Mouse (Mus musculus): ENCODE results near the gene Olfm1. TPM values are rescaled to one million over a fixed set of nuclear protein-coding genes. Genes with fewer than 3 reads are reported as not detected.

Olfm1 gene
- polyA plus RNA-seq (2015; fragmentation: Nextera tagmentation; extraction: Ambion mirVana) = 226 and 227 TPM in 2 replicates

DNA sequence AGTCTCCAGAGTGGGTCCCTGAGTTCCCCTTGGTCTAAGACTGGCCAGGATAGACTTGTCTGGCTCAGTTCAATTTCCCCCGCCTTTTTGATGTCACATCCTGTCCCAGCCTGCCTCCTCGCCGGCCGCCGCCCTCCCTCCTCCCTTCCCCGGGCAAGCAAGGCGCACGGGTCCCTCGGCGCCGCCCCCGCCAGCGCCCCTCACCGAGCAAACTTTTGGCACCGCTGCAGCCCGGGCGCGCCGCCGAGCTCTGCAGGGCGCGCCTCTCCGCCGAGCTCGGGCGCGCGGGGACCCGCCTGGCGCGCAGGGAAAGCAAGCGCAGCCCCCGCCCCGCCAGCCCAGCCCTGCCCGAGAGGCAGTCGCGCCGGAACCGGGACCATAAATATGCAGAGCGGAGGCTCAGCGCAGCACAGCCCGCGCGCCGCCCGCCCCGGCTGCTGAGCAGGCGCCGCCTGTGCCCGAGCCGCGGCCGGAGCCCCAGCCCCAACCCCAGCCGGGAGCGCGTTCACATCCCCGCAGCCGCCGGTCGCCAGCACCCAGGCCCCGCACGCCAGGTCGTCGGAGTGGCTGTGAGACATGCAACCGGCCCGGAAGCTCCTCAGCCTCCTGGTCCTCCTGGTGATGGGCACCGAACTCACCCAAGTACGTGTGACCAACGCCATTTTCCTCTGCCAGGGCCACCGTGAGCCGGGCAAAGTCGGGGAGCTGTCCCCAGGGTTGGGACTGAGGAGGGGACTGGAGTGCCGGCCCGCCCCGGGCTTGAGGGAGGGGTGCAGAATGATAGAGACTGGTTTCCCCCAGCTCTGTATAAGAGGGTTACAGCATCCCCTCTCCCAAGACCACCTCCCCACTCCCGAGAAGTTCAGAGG is at the start of gene Olfm1:
Gene Olfm1, plus strand, starts transcription at position 172 of the 869 bp plus-strand sequence.
- H3K36me3 ChIP-seq (ENCODE audit: control insufficient read depth, insufficient read depth) = no peaks in the 10 kb centered on the region
- H3K27ac ChIP-seq (ENCODE audit: low read length) = peak within 1 kb of the TSS; percentile 86
- ATAC-seq = peak; percentile 82
- H3K4me3 ChIP-seq (replicated peaks; ENCODE audit: low read length) = peak within 1 kb of the TSS; percentile 78
- no peaks in the 10 kb centered on the region for H3K27me3 ChIP-seq (replicated peaks; ENCODE audit: control insufficient read depth, insufficient read depth, low read length)
- H3K4me2 ChIP-seq (ENCODE audit: low read length) = peak within 1 kb of the TSS; percentile 70
- peaks cover 47% of the 10 kb centered on the region for H3K4me1 ChIP-seq (replicated peaks; ENCODE audit: control insufficient read depth, insufficient read depth, low read length)
- H3K9ac ChIP-seq (replicated peaks; ENCODE audit: low read depth, low read length) = peak within 1 kb of the TSS; percentile 90
- H3K9me3 ChIP-seq (ENCODE audit: control insufficient read depth, low read length) = no peaks in the 10 kb centered on the region
- under 1% methylated on average over 76 of the region's 76 CpGs for WGBS

DNA sequence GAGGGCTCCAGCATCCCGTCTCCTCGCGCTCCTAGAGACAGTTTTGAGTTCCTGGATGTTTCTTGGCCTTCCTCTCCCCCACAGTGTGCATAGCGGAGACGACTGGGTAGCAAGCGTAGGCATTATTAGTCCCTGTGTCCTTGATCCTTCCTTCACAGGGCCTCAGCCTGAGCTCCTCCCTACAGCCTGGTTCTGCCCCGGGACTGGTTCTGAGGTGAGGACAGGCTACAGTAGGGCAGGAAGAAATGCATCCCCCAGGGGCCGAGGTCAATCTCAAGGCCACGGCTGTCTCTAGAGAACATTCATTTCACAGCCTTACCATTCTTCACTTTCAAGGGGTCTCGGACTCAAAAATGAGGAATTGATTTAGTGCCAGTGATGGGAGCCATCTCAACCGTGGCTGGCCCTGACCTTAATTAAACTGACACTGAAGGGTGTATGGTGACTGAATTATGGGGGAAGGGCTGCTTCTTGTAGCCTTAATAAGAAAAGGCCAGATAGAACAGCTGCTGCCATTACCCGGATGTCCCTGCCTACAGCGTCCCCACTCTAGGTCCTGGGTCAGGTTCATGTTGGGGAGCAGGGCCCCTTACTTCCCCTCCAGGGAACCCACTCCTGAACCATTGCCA is 49.3 kb upstream of the Olfm1 start:
- no peak overlapping the region for H3K4me3 ChIP-seq (replicated peaks; ENCODE audit: low read length)
- no peak overlapping the region for H3K4me2 ChIP-seq (ENCODE audit: low read length)
- H3K9me3 ChIP-seq (ENCODE audit: control insufficient read depth, low read length) = no peaks in the 10 kb centered on the region
- H3K4me1 ChIP-seq (replicated peaks; ENCODE audit: control insufficient read depth, insufficient read depth, low read length) = 0 out of 2 replicates have a peak, but pooled peaks cover under 1% of the 10 kb centered on the region
- H3K9ac ChIP-seq (replicated peaks; ENCODE audit: low read depth, low read length) = no peak overlapping the region
- H3K36me3 ChIP-seq (ENCODE audit: control insufficient read depth, insufficient read depth) = no peaks in the 10 kb centered on the region
- WGBS = 84% methylated on average over 13 of the region's 13 CpGs
- H3K27ac ChIP-seq (ENCODE audit: low read length) = no peak overlapping the region
- no peaks in the 10 kb centered on the region for H3K27me3 ChIP-seq (replicated peaks; ENCODE audit: control insufficient read depth, insufficient read depth, low read length)
- no peak for ATAC-seq

DNA sequence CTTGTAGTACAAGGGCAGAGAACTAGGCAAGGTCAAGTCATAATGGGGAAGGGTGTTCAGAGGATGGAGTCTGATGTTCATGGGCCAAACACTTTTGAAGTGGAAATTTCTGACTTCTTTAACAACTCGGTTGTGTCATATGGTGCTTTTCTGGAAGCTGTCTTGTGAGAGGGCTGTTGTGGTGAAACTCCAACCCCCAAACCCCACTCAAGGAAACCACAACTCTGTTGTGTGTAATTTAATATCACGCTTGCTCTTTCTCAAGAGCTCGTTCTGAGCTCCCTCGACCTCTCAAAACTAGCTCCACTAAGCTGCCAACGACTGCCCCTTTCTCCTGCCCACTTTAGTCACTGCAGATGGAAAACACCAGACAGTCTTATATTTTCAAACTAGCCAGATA is 47.1 kb upstream of the Olfm1 start:
- Histone ChIP-seq H3K4me3 (replicated peaks; ENCODE audit: low read length) (no peak overlapping the region), H3K36me3 (ENCODE audit: control insufficient read depth, insufficient read depth) (no peaks in the 10 kb centered on the region), H3K9ac (replicated peaks; ENCODE audit: low read depth, low read length) (no peak overlapping the region), H3K9me3 (ENCODE audit: control insufficient read depth, low read length) (no peaks in the 10 kb centered on the region), H3K4me2 (ENCODE audit: low read length) (no peak overlapping the region), H3K27ac (ENCODE audit: low read length) (no peak overlapping the region), H3K4me1 (replicated peaks; ENCODE audit: control insufficient read depth, insufficient read depth, low read length) (no peaks in the 10 kb centered on the region), H3K27me3 (replicated peaks; ENCODE audit: control insufficient read depth, insufficient read depth, low read length) (no peaks in the 10 kb centered on the region)
- WGBS = 86% methylated on average over 5 of the region's 5 CpGs
- ATAC-seq = no peak

DNA sequence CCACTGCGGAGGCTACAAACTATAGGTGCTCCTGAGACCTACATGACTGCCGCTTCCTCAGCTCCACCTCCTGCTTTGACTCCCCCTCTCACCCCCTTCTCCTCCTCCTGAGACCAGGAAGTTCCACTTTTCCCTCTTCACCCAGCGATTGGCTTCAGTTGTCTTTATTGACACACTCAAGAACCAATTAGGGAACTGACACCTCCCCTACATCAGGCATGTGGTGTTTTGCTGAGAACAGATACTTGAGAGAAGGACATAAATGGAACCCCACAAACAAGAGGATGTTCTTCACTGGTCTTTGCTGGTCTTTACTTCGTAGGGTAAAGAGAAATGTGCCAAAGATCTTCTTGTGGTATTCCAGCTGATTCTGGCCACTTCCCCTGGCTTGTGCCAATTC is 46.6 kb upstream of the Olfm1 start:
- Histone ChIP-seq H3K27me3 (replicated peaks; ENCODE audit: control insufficient read depth, insufficient read depth, low read length) (no peaks in the 10 kb centered on the region), H3K36me3 (ENCODE audit: control insufficient read depth, insufficient read depth) (no peaks in the 10 kb centered on the region), H3K4me1 (replicated peaks; ENCODE audit: control insufficient read depth, insufficient read depth, low read length) (no peaks in the 10 kb centered on the region), H3K4me2 (ENCODE audit: low read length) (no peak overlapping the region), H3K9me3 (ENCODE audit: control insufficient read depth, low read length) (no peaks in the 10 kb centered on the region), H3K9ac (replicated peaks; ENCODE audit: low read depth, low read length) (no peak overlapping the region), H3K27ac (ENCODE audit: low read length) (no peak overlapping the region), H3K4me3 (replicated peaks; ENCODE audit: low read length) (no peak overlapping the region)
- 76% methylated on average over 4 of the region's 4 CpGs for WGBS
- no peak for ATAC-seq

DNA sequence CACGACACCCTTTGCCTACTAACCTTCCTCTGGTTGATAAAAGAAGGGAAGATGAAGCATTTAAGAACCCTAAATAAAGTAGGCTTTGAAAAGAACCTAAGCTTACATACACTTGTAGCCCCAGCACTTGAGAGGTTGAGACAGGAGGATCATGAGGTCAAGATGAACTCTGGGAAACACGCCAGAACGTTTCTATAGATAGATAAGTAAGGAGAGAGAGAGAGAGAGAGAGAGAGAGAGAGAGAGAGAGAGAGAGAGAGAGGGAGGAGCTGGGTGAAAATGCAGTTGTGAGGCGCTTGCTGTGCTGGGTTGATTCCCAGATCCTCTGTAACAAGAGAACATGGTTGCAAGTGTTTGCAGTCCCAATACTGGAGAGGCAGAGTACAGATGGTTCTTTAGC is 46.1 kb upstream of the Olfm1 start:
- ATAC-seq = no peak
- no peak overlapping the region for H3K4me2 ChIP-seq (ENCODE audit: low read length)
- H3K4me3 ChIP-seq (replicated peaks; ENCODE audit: low read length) = no peak overlapping the region
- H3K9ac ChIP-seq (replicated peaks; ENCODE audit: low read depth, low read length) = no peak overlapping the region
- H3K4me1 ChIP-seq (replicated peaks; ENCODE audit: control insufficient read depth, insufficient read depth, low read length) = no peaks in the 10 kb centered on the region
- no peaks in the 10 kb centered on the region for H3K36me3 ChIP-seq (ENCODE audit: control insufficient read depth, insufficient read depth)
- no peak overlapping the region for H3K27ac ChIP-seq (ENCODE audit: low read length)
- no peaks in the 10 kb centered on the region for H3K9me3 ChIP-seq (ENCODE audit: control insufficient read depth, low read length)
- H3K27me3 ChIP-seq (replicated peaks; ENCODE audit: control insufficient read depth, insufficient read depth, low read length) = no peaks in the 10 kb centered on the region
- WGBS = 83% methylated on average over 4 of the region's 4 CpGs

DNA sequence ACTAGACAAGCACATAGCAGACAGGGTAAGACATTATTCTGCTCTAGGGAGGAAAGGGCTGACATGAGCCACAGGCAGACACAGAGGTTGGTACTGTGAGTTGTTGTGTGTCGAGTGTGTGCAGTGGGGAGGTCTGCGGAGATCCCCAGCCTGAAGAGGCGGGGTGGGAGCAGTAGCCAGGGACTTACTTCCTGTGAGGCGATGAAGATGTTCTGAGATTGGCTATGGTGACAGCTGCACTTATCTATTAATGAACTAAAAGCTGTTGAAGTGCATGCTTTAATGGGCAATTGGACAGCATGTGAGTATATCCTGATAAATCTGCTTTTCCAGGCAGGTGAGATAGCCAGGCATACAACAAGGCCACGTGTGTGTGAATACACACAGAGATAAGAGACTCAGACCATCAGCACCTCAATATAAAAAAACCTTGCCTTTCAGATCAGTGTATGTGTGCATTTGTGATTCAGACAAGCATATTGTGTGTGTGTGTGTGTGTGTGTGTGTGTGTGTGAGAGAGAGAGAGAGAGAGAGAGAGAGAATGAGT is 45.5 kb upstream of the Olfm1 start:
- Histone ChIP-seq H3K4me2 (ENCODE audit: low read length) (no peak overlapping the region), H3K27ac (ENCODE audit: low read length) (no peak overlapping the region), H3K9me3 (ENCODE audit: control insufficient read depth, low read length) (no peaks in the 10 kb centered on the region), H3K36me3 (ENCODE audit: control insufficient read depth, insufficient read depth) (no peaks in the 10 kb centered on the region), H3K9ac (replicated peaks; ENCODE audit: low read depth, low read length) (no peak overlapping the region), H3K4me1 (replicated peaks; ENCODE audit: control insufficient read depth, insufficient read depth, low read length) (no peaks in the 10 kb centered on the region), H3K27me3 (replicated peaks; ENCODE audit: control insufficient read depth, insufficient read depth, low read length) (no peaks in the 10 kb centered on the region), H3K4me3 (replicated peaks; ENCODE audit: low read length) (no peak overlapping the region)
- 72% methylated on average over 5 of the region's 5 CpGs for WGBS
- ATAC-seq = no peak

DNA sequence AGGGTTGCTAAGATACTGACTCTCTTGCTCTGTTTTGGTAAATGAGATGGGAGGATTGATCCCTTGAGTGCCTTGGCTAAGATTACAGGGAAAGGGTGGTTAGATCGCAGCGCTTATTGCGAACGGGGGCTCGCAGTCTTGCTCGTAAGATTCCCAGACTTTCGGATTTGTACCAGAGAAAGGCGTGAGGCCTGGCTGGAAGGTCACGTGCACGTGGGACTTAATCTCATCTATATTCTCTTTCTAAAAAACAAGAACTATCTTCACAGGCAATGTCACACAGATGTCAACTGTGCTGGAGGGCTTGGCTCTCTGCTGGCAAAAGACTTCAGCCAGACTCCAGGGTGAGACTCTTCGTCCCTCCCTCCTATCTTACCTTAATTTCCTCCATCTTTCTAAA is 43.1 kb upstream of the Olfm1 start:
- ATAC-seq = no peak
- WGBS = 78% methylated on average over 11 of the region's 11 CpGs

DNA sequence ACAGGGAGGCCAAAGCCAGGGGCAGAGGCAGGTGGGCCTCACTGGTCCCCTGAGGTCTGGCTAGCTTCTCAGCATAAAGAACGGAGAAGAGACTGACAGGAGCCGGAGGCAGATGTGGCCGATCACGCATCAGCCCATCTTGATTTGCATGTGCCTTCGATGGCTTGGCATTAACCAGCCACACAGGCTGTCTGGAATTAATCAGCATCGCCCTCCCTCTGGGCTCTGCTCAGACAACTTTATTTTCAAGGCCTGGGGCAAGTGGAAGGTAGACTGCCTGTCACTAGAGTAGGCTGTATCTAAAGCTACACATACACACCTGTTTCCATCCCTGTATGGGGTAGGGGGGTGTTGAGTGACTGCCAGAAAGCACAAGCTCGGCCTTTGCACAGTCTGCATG is 32.2 kb upstream of the Olfm1 start:
- no peak overlapping the region for H3K4me2 ChIP-seq (ENCODE audit: low read length)
- H3K27ac ChIP-seq (ENCODE audit: low read length) = no peak overlapping the region
- no peaks in the 10 kb centered on the region for H3K9me3 ChIP-seq (ENCODE audit: control insufficient read depth, low read length)
- no peaks in the 10 kb centered on the region for H3K27me3 ChIP-seq (replicated peaks; ENCODE audit: control insufficient read depth, insufficient read depth, low read length)
- no peak for ATAC-seq
- no peak overlapping the region for H3K9ac ChIP-seq (replicated peaks; ENCODE audit: low read depth, low read length)
- no peak overlapping the region for H3K4me3 ChIP-seq (replicated peaks; ENCODE audit: low read length)
- 60% methylated on average over 7 of the region's 7 CpGs for WGBS
- no peaks in the 10 kb centered on the region for H3K36me3 ChIP-seq (ENCODE audit: control insufficient read depth, insufficient read depth)
- H3K4me1 ChIP-seq (replicated peaks; ENCODE audit: control insufficient read depth, insufficient read depth, low read length) = peaks cover 2% of the 10 kb centered on the region; the same call in 1 of the 2 replicates

More for the DNA sequence above, 43.1 kb upstream of the Olfm1 start:
- Histone ChIP-seq H3K27ac (ENCODE audit: low read length) (no peak overlapping the region), H3K4me2 (ENCODE audit: low read length) (no peak overlapping the region), H3K4me3 (replicated peaks; ENCODE audit: low read length) (no peak overlapping the region), H3K36me3 (ENCODE audit: control insufficient read depth, insufficient read depth) (no peaks in the 10 kb centered on the region), H3K9me3 (ENCODE audit: control insufficient read depth, low read length) (no peaks in the 10 kb centered on the region), H3K27me3 (replicated peaks; ENCODE audit: control insufficient read depth, insufficient read depth, low read length) (no peaks in the 10 kb centered on the region), H3K9ac (replicated peaks; ENCODE audit: low read depth, low read length) (no peak overlapping the region), H3K4me1 (replicated peaks; ENCODE audit: control insufficient read depth, insufficient read depth, low read length) (no peaks in the 10 kb centered on the region)

DNA sequence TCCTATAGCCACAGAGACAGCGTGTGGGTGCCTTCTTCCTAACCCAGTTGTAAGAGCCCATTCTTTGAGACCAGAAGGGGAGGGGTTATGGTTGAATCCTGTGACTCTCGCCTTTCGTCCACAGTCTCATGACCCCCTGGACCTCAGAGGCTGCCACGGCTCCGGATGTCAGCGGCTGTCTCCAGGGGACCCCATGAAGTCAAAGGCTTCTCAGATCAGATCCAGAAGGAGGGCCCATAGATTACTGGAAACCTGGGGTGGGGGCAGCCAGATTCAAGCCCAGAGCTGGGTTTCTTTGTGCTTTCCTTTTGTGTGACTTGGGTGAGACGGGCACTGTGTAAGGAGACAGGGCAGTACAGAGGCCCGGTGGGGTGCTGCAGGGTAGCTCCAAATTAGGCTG is 27.2 kb upstream of the Olfm1 start:
- H3K9me3 ChIP-seq (ENCODE audit: control insufficient read depth, low read length) = no peaks in the 10 kb centered on the region
- H3K36me3 ChIP-seq (ENCODE audit: control insufficient read depth, insufficient read depth) = no peaks in the 10 kb centered on the region
- no peak overlapping the region for H3K27ac ChIP-seq (ENCODE audit: low read length)
- no peaks in the 10 kb centered on the region for H3K27me3 ChIP-seq (replicated peaks; ENCODE audit: control insufficient read depth, insufficient read depth, low read length)
- 62% methylated on average over 8 of the region's 8 CpGs for WGBS
- ATAC-seq = no peak
- no peak overlapping the region for H3K9ac ChIP-seq (replicated peaks; ENCODE audit: low read depth, low read length)
- 0 out of 2 replicates have a peak, but pooled peaks cover 2% of the 10 kb centered on the region for H3K4me1 ChIP-seq (replicated peaks; ENCODE audit: control insufficient read depth, insufficient read depth, low read length)
- H3K4me3 ChIP-seq (replicated peaks; ENCODE audit: low read length) = no peak overlapping the region
- no peak overlapping the region for H3K4me2 ChIP-seq (ENCODE audit: low read length)

Data from forebrain, embryonic 16.5 days (tissue).